Mouse (Mus musculus) lung, embryonic 14.5 days (tissue): ENCODE measurements around the gene Gm3250. TPM values are rescaled to one million over a fixed set of nuclear protein-coding genes. Genes with fewer than 3 reads are reported as not detected.
"Not testable (repeated sequence)": the region's sequence is repeated elsewhere in the genome, so short reads cannot be mapped to it uniquely, and the experiment has no call there.

Source experiments
- ATAC-seq: fragments of 200-750 bp; cut with Nextera tagmentation; 2 replicates; pipeline ENCODE4 v1.8.0; 2017; ENCODE audit warnings: mild to moderate bottlenecking, moderate TSS enrichment, moderate library complexity; ENCODE audit not compliant: insufficient read depth
- DNase-seq: peaks from one replicate; pipeline ENCODE4 v3.0.0-alpha.2; 2015
- H3K27ac ChIP-seq: fragments of 300-500 bp; sonication (generic); 2 replicates; pipeline ENCODE4 v1.5.1; 2014; ENCODE audit warnings: low read depth, mild to moderate bottlenecking, moderate library complexity
- H3K27me3 ChIP-seq: fragments of 300-500 bp; sonication (generic); 2 replicates; pipeline ENCODE4 v1.6.1; 2014; ENCODE audit warnings: low read length, control low read depth; ENCODE audit not compliant: insufficient read depth
- H3K36me3 ChIP-seq: fragments of 300-500 bp; sonication (generic); 2 replicates; pipeline ENCODE4 v1.6.1; 2014; ENCODE audit warnings: control low read depth; ENCODE audit not compliant: insufficient read depth
- H3K4me1 ChIP-seq: fragments of 300-500 bp; sonication (generic); 2 replicates; pipeline ENCODE4 v1.6.1; 2014; ENCODE audit warnings: antibody characterized with exemption, control low read depth; ENCODE audit not compliant: insufficient read depth
- H3K4me2 ChIP-seq: fragments of 300-500 bp; sonication (generic); 2 replicates; pipeline ENCODE4 v1.6.1; 2014; ENCODE audit warnings: mild to moderate bottlenecking
- H3K4me3 ChIP-seq: fragments of 300-500 bp; sonication (generic); 2 replicates; pipeline ENCODE4 v1.5.1; 2014; ENCODE audit warnings: low read depth, low read length
- H3K9ac ChIP-seq: fragments of 300-500 bp; sonication (generic); 2 replicates; pipeline ENCODE4 v1.6.1; 2014
- H3K9me3 ChIP-seq: fragments of 300-500 bp; sonication (generic); 2 replicates; pipeline ENCODE4 v1.6.1; 2016; ENCODE audit warnings: low read depth, low read length, control low read depth
- CTCF ChIP-seq: IDR thresholded peaks from 2 replicates; pipeline ENCODE4 v1.5.1; 2016; ENCODE audit warnings: antibody characterized with exemption, low read depth
- WGBS: fragments of 180-500 bp; shearing (Covaris S2); extraction: QIAGEN DNeasy Blood & Tissue Kit; methylation state at CpG from one replicate; pipeline ENCODE4 v1.1.7; 2014; 5-methylcytosine and 5-hydroxymethylcytosine counted together
- polyA plus RNA-seq: library from polyadenylated mRNA; unstranded; fragments of >200 nt; fragmentation: Nextera tagmentation; extraction: Ambion mirVana; gene quantifications from 2 replicates; pipeline ENCODE4 v1.2.1, GENCODE M21; 2014

Gm3250 gene
- polyA plus RNA-seq, 1 experiment from 2014 or later = not detected

GRCm38 (mm10) chr10:77798921-77799508, 16.7 kb upstream of the Gm3250 start, which contains the start of gene Gm19668:
TSS of gene Gm19668 (minus strand) at chr10:77799133.
- TF ChIP-seq CTCF = no peak
- no peak within 1 kb of the TSS for H3K9ac ChIP-seq
- no peak within 1 kb of the TSS for H3K4me3 ChIP-seq
- H3K27ac ChIP-seq = no peak within 1 kb of the TSS
- no peaks in the 10 kb centered on the region for H3K9me3 ChIP-seq
- H3K4me1 ChIP-seq = no peaks in the 10 kb centered on the region
- ATAC-seq = no peak
- H3K36me3 ChIP-seq = no peaks in the 10 kb centered on the region
- H3K27me3 ChIP-seq = no peaks in the 10 kb centered on the region
- H3K4me2 ChIP-seq = no peak within 1 kb of the TSS
- DNase-seq = no peak
- 53% methylated on average over 8 of the region's 8 CpGs for WGBS

- not testable (repeated sequence) for ATAC-seq
- WGBS = 36% methylated on average over 3 of the region's 3 CpGs
Measured at GRCm38 (mm10) chr10:77798164-77798920, 16.0 kb upstream of the Gm3250 start.

GRCm38 (mm10) chr10:77797677-77798076, 15.3 kb upstream of the Gm3250 start:
- H3K27me3 ChIP-seq = no peaks in the 10 kb centered on the region
- H3K9me3 ChIP-seq = no peaks in the 10 kb centered on the region
- WGBS = 5% methylated on average over 3 of the region's 3 CpGs
- ATAC-seq (no peak), DNase-seq (no peak)
- H3K4me3 ChIP-seq = no peak overlapping the region
- no peak overlapping the region for H3K4me2 ChIP-seq
- TF ChIP-seq CTCF = no peak
- H3K36me3 ChIP-seq = no peaks in the 10 kb centered on the region
- H3K9ac ChIP-seq = no peak overlapping the region
- H3K27ac ChIP-seq = no peak overlapping the region
- no peaks in the 10 kb centered on the region for H3K4me1 ChIP-seq

More at GRCm38 (mm10) chr10:77798164-77798920, 16.0 kb upstream of the Gm3250 start:
- DNase-seq = peak; percentile 5
- H3K27me3 ChIP-seq, H3K9me3 ChIP-seq, H3K36me3 ChIP-seq, H3K27ac ChIP-seq, H3K4me1 ChIP-seq, H3K9ac ChIP-seq, H3K4me3 ChIP-seq, H3K4me2 ChIP-seq: not testable (repeated sequence)

GRCm38 (mm10) chr10:77794976-77795375, 12.6 kb upstream of the Gm3250 start, which contains the start of gene Gm9639:
TSS of gene Gm9639 (minus strand) at chr10:77795076.
- TF ChIP-seq CTCF = no peak
- 38% methylated on average over 2 of the region's 2 CpGs for WGBS
- Histone ChIP-seq H3K36me3 (no peaks in the 10 kb centered on the region), H3K9me3 (no peaks in the 10 kb centered on the region), H3K4me2 (no peak within 1 kb of the TSS), H3K9ac (no peak within 1 kb of the TSS), H3K4me1 (no peaks in the 10 kb centered on the region), H3K27me3 (no peaks in the 10 kb centered on the region), H3K27ac (no peak within 1 kb of the TSS), H3K4me3 (no peak within 1 kb of the TSS)
- ATAC-seq (no peak), DNase-seq (no peak)

GRCm38 (mm10) chr10:77788621-77789020, 6.3 kb upstream of the Gm3250 start:
- no peak for ATAC-seq
- Histone ChIP-seq H3K4me2 (no peak overlapping the region), H3K27me3 (no peaks in the 10 kb centered on the region), H3K27ac (no peak overlapping the region), H3K9ac (no peak overlapping the region), H3K4me3 (no peak overlapping the region), H3K9me3 (no peaks in the 10 kb centered on the region), H3K4me1 (no peaks in the 10 kb centered on the region), H3K36me3 (no peaks in the 10 kb centered on the region)
- WGBS = 64% methylated on average over 2 of the region's 2 CpGs
- no peak for TF ChIP-seq CTCF
- no peak for DNase-seq

- H3K9ac ChIP-seq, ATAC-seq, H3K27ac ChIP-seq, DNase-seq, H3K4me1 ChIP-seq, H3K4me2 ChIP-seq, H3K36me3 ChIP-seq, H3K9me3 ChIP-seq, H3K4me3 ChIP-seq, H3K27me3 ChIP-seq: not testable (repeated sequence)
- no CpG with 5 or more reads among the region's 1 CpGs for whole genome bisulfite sequencing
Measured at GRCm38 (mm10) chr10:77787876-77788275, 5.5 kb upstream of the Gm3250 start, which contains the start of gene Gm7137. TSS of gene Gm7137 (minus strand) at chr10:77788200.

GRCm38 (mm10) chr10:77783396-77783795, 1.1 kb upstream of the Gm3250 start:
- WGBS = 58% methylated on average over 1 of the region's 3 CpGs
- H3K4me1 ChIP-seq, DNase-seq, ATAC-seq, H3K9me3 ChIP-seq, H3K36me3 ChIP-seq, H3K4me2 ChIP-seq, H3K27me3 ChIP-seq, H3K9ac ChIP-seq, H3K4me3 ChIP-seq, H3K27ac ChIP-seq: not testable (repeated sequence)

- H3K4me2 ChIP-seq, H3K27ac ChIP-seq, H3K36me3 ChIP-seq, ATAC-seq, H3K4me1 ChIP-seq, H3K9ac ChIP-seq, H3K27me3 ChIP-seq, H3K9me3 ChIP-seq, DNase-seq, H3K4me3 ChIP-seq: not testable (repeated sequence)
- 33% methylated on average over 1 of the region's 1 CpGs for WGBS
Measured at GRCm38 (mm10) chr10:77776844-77777243, 5.5 kb downstream of the Gm3250 start, which contains the start of gene Gm7138. TSS of gene Gm7138 (minus strand) at chr10:77776944.

- not testable (repeated sequence) for H3K4me1 ChIP-seq, H3K36me3 ChIP-seq, H3K4me2 ChIP-seq, H3K27ac ChIP-seq, H3K4me3 ChIP-seq, H3K9me3 ChIP-seq, H3K9ac ChIP-seq, H3K27me3 ChIP-seq, ATAC-seq, DNase-seq
- 71% methylated on average over 1 of the region's 3 CpGs for WGBS
Measured at GRCm38 (mm10) chr10:77772142-77772541, 10.2 kb downstream of the Gm3250 start.

GRCm38 (mm10) chr10:77771225-77771624, 11.1 kb downstream of the Gm3250 start, which contains the start of gene Gm3238:
TSS of gene Gm3238 (minus strand) at chr10:77771325.
- not testable (repeated sequence) for H3K4me1 ChIP-seq, H3K27me3 ChIP-seq, H3K4me3 ChIP-seq, H3K36me3 ChIP-seq, H3K27ac ChIP-seq, DNase-seq, ATAC-seq, H3K9ac ChIP-seq, H3K9me3 ChIP-seq, H3K4me2 ChIP-seq
- 50% methylated on average over 1 of the region's 1 CpGs for WGBS
